Mouse (Mus musculus) stomach, postnatal 0 days (tissue): ENCODE results near the gene Il17f.

Source experiments
- CTCF ChIP-seq: IDR thresholded peaks from 2 replicates; pipeline ENCODE4 v1.5.1; 2016; ENCODE audit warnings: antibody characterized with exemption, low read depth, mild to moderate bottlenecking, moderate library complexity
- EP300 ChIP-seq: optimal IDR thresholded peaks from 2 replicates; pipeline ENCODE3; 2016; ENCODE audit warnings: antibody characterized with exemption

- no peak for TF ChIP-seq CTCF
- TF ChIP-seq EP300 = no peak
These were observed 4.3 kb upstream of the Il17f start for GRCm38 (mm10) chr1:20794760-20795159.
